Mouse (Mus musculus) cerebellum, adult 2 months (tissue): Measurements from ENCODE around the gene Nell1.

Experiments used
- CTCF ChIP-seq: fragments of 200-500 bp; IDR thresholded peaks from 2 replicates; pipeline ENCODE4 v1.5.1; 2011; ENCODE audit warnings: low read depth, mild to moderate bottlenecking, control low read depth, low read length, moderate library complexity, borderline replicate concordance; ENCODE audit not compliant: insufficient read depth
- POLR2A ChIP-seq: fragments of 200-500 bp; IDR thresholded peaks from 2 replicates; pipeline ENCODE4 v1.6.1; 2011; ENCODE audit warnings: low read length, control low read depth, borderline replicate concordance; ENCODE audit not compliant: insufficient read depth

DNA sequence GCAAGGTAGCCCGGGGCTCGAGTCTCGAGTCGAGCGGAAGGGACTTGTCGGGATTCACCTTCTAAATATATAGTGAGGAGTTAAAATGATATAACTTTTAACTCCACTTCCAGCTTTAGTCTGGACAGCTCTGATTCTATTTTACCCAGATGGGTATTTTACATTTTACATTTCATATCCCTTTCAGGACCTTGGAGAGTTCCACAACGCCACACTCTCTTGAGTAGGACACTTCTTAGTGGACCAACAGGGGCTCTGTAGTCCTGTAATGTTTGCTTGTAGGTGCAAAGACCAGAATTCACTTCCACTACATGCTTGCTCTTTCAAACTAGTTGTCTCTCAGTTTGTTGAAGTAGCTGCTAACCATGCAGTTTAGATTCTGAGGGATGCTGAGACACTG, 174.7 kb downstream of the Nell1 start:
- TF ChIP-seq POLR2A (no peak), CTCF (no peak)
